Mouse (Mus musculus) kidney, postnatal 14 days (tissue): ENCODE results near the gene Pitpnm1.
A peak's percentile ranks its signal among the peaks of the same experiment; 100 is the strongest.
"Not testable (repeated sequence)": the region's sequence is repeated elsewhere in the genome, so short reads cannot be mapped to it uniquely, and the experiment has no call there.

Experiments
- DNase-seq: peaks from one replicate; pipeline ENCODE4 v3.0.0; 2022; ENCODE audit warnings: mixed read lengths

Pitpnm1 gene

DNA sequence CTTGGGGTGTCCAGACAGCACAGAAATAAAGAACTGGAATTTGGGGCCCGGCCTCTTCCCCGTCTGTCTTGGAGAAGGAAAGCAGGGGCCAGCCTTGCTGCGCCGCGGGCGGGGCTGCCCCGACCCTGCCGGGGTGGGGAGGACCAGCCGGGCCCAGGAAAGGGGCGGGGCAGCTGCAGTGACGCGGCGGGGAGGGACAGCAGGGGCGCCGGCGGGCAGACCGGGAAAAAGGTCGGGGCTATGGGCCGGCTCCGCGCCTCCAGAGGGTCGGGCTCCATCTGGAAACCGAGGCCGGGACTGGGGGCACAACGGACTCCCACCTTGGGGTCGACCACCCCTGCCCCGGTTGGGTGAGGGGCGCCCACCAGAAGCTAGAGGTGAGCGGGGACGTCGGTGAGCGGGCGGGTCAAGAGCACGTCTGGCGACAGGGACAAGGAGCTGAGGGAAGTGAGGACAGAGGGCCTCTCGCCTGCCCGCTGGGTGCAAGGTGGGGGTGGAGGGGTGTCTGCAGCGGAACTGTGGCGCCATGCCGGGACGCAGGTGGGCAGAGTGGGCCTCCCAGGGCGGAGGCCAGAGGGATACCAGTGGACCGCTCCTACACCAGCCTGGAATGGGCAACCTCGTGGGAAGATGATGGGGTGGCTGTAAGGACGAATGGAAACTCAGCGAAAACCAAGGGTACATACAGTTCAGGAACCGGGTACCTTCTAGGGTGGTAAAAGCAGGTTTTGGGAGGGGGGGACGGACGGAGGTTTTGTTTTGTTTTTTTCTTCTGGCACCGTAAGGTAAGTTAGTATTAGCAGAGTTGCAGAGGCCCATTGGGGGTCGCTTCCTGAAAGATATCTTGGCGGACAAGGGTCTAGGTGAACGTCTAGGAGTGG is at the start of gene Pitpnm1:
Gene Pitpnm1, plus strand, starts transcription at position 162 of the 881 bp plus-strand sequence.
- DNase-seq, result peak; percentile 85

DNA sequence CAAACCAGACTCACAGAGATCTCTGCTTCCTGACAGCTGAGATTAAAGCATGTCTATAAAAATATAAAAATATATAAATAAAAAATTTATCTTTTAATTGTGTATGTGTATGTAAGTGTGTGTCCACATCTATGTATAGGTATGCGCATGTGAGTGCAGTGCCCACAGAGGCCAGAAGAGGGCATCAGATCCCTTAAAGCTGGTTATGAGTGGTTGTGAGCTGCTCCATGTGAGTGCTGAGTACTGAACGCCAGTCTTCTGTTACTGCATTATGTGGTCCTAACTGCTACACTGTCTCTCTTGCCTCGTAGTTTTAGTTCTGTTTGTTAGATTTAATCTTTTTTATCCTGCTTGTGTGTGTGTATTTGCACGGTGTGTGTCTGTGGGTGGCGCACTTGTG is 48.8 kb upstream of the Pitpnm1 start:
- no peak for DNase-seq

DNA sequence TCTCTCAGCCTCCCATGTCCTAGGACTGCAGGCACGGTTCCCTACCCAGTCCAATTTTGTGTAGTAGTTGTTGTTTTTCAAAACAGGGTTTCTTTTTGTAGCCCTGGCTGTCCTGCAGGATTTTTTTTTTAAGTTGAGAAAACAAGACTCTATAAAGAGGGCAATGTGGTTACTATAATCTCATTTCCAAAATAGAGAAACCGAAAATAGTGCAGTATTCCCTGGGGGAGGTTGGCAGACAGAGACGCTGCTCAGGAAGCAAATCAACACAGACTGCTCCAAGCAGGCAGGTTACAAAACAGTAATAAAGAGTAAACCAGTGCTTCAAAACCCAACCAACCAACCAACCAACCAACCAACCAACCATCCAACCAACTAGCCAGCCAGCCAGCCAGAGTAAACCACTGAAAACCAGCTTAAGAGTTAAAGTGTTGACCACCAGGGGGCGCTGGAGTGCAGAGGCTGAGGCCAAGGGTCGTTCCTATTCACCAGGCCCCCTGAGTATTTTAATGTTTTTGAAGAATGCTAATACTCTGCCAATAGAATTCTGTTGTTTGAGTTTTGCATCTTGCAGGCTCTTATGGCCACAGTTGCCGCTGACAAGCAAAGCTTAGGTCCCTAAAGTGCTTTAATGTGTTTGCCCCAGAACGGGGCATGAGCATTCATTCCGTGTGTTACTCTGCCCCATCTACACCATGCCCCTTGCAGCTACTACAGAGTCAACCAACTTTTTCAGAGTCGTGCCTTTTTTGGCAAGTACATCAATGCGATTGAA is 47.9 kb upstream of the Pitpnm1 start:
- DNase-seq, result peak; percentile 77

DNA sequence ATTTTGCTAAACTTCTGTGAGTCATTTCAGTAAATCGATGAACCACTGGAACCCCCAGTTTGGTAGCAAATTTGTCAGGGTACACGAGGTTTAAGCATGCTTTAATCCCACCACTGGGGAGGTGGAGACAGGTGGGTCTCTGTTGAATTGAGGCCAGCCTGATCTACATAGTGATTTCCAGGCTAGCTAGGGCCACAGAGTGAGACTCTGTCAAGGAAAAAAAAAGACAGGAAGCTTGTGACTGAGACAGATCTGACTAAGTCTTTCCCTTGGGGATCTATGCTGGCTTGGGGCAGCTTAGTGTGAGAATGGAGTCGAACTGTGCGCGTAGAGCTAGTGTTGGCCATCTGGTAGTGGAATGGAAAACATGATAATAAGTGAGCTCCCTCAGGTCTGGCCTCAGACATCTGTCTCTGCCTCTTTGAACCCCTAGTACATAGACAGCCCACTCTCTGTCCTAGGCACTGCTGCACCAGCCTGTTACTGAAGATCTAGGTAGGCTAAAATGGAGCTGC is 47.2 kb upstream of the Pitpnm1 start:
- no peak for DNase-seq

DNA sequence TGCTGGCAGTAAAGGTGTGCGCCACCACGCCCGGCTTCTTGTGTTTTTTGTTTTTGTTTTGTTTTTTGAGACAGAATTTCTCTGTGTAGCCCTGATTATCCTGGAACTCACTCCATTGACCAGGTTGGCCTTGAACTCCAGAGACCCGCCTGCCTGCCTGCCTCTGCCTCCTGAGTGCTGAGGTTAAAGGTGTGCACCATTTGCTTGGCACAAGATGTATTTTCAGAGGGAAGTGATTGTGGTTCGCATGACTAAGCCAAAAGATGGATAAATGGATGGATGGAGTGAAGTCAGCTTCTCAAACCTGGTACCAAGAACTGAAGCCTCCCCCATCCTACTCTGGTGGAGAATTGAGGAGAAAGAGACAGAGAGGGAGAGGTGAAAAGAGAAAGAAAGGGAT is 45.2 kb upstream of the Pitpnm1 start:
- DNase-seq, result no peak

DNA sequence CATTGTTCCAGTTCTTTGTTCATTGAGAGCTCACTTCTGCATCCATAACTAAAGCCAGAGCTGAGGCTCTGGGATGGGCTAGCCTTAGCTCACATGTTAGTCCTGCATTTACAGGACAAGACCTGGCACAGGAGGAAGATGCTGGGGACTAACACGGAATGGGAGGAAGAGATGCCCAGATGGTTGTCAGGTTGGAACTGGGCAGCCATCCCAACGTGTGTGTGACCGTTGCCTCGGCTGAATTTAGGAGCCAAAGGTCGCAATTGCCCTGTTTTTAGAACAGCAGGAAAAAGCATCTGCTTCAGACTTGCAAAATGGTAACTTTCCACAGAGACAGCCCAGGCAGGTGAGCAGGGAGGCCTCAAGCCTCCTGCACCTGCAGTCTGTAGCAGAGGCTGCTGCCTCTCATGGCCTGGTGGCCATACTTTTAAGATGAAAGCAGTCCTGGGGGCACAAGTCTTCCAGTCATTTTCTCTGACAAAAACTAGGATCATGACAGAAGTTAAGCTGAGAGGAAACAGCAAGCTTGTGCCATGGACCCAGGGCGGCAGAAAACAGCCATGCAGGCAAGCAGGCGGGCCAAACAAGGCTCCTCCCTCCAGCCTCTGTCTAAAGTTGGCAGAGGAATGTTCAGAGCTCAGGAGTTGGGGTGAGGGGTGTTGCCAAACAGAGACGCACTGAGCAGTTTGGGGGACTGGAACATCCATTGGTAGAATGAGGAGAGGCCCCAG is 44.4 kb upstream of the Pitpnm1 start:
- peak; percentile 67 for DNase-seq

DNA sequence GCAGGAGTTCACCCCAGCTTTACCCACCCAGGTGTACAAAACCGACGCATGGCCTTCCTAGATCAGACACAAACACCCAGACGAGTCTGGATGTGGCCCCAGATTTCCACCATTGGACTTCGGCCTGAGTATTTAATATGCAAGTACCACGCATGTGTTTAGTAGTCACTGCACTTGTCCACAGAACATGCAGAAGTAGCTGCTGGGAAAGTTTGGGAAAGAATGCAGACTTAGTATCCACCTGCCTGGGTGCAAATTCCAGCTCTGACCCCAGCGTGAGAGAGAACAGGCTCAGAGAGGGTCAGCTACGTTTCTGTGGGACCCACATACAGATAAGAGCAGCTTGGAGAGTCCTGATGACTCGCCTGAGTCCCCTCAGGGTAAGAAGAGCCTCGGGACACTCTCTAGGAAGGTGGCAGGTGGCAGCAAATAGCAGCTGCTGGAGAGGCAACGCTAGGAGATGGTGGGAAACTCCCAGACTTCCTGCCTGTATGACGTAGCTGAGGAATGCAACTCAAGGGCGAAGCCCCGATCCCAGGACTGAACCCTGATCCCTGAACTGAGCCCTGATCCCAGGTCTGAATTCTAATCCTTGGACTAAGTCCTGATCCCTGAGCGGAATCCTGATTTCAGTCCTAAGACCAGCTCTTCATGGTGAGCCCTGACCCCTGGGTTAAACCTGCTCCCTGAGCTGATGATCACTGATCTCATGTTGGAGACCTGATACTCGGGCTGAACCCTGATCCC is 43.7 kb upstream of the Pitpnm1 start:
- no peak for DNase-seq

DNA sequence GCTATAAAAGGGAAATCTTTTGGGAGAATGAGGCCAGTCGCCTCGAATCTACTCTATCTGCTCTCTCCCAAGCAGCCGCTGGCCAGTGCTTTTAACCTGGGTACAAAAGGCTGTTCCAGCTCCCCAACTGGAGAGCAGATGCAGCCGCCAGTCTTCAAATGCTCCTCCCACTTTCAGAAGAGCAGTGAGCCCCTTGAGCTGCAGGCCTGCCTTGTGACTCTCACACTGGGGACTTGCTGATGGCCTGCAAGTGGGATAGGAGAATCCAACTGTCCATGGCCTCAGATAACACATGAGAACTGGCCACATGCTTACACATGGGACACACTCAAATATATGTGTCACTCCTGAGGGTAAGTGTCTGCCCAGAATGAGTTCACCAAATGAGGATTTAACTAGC is 43.1 kb upstream of the Pitpnm1 start:
- no peak for DNase-seq

DNA sequence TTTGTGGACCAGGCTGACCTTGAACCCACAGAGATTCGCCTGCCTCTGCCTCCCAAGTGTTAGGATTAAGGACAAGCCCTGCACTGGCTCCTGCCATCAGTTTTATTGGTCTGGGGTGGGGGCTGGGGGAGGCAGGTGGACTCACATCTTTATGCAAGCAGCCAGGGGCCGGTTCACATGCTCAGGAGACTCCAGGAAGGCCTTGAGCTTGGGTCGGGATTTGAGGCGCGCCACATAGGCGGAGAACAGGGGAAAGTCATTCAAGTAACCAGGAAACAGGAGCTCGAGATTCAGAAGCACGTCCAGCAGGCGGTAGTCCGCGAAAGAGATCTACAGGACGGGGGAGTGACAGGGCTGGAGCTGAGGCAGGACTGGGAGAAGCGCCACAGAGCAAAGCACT is 42.4 kb upstream of the Pitpnm1 start:
- DNase-seq, result no peak

DNA sequence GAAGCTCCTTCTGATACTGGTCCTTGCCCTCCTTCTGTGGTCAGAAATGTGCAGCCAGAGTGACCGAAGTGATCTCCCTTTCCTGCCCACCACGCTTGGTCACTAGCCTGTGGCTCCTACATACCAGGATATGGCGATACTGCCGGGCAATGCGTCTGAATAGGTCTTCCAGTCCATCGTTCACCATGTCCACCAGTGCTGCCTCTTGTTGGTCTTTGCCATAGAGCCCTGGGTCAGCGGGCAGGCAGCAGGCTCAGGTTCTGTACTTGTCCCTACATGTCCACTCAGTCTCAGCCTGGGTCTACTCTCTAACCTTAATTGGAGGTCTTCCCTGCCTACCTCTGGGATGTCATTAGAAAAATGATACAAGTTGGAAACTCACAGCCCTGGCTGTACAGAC is 41.8 kb upstream of the Pitpnm1 start:
- DNase-seq, result no peak

DNA sequence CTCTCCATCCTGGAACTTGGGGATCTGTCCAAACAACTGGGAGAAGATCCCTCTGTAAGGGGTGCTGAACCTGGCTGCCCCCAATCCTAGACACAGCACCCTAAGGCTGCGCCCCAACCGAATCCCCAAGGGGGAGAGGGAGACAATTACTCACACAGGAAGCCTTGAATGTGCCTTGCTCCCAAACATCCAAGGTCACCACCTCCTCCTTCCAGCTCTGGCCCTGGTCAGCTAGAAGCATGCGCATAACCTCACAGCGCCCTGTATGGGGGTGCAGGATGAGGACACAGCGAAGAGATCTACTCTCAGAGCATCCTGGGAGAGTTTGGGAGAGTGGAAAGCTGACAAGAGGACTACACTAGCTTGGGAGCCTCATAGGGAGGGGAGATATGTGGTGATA is 41.2 kb upstream of the Pitpnm1 start:
- no peak for DNase-seq

DNA sequence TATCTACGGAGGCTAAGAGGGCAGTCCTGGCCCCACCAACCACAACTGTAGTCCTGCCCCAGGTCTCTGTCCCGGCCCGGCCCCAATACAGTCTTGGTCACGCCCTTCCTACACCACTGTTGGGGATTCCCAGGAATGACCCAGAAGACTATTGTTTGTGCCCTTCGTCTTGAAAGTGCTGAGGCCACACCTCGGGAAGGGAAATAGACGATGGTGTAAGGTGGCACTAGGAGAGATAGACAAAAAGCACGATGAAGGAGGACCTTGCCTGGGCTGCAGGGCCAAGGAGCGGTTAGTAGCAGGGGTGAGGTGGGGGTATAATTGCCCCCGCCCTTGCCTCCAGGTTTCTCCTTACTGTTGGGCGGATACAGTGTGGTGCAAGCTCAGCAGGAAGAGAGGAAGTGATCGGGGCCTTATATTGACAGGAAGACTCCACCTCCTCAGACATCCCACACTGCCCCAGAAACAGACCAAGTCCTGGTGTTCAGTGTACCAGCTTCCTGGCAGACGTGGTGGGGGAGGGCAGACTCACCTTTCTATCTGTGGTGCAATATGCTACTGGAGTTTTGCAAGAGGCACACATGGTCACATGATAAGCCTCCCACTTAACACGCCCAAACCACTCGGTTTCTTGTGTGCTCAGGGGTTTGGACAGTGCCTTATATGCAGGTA is 40.6 kb upstream of the Pitpnm1 start, which contains the start of gene Gstp3:
Gene Gstp3, minus strand, starts transcription at position 501 of the 672 bp plus-strand sequence.
- DNase-seq, result no peak

DNA sequence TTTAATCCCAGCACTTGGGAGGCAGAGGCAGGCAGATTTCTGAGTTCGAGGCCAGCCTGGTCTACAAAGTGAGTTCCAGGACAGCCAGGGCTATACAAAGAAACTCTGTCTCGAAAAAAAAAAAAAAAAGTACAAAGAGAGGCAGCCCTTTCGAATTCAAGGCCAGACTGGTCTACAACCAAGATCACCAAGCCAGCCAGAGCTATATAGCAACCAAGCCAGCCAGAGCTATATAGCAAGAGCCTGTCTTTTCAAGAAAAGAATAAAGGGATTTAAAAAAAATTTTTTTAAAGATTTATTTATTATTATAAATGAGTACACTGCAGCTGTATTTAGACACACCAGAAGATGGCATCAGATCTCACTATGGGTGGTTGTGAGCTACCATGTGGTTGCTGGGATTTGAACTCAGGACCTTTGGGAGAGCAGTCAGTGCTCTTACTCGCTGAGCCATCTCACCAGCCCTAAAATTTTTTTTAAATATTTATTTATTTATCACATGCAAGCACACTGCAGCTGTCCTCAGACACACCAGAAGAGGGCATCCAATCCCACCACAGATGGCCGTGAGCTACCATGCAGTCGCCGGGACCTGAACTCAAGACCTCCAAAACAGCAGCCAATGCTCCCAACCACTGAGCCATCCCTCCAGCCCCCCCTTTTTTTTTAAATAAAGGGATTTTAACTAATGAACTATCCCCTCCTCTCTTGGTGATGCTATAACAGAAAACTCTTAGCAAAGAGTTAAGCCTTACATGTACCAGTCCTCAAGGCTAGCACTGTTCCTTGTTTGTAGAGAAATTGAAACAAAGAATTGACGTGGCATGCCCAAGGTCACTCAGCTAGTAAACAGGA is 39.5 kb upstream of the Pitpnm1 start:
- DNase-seq, result not testable (repeated sequence)

DNA sequence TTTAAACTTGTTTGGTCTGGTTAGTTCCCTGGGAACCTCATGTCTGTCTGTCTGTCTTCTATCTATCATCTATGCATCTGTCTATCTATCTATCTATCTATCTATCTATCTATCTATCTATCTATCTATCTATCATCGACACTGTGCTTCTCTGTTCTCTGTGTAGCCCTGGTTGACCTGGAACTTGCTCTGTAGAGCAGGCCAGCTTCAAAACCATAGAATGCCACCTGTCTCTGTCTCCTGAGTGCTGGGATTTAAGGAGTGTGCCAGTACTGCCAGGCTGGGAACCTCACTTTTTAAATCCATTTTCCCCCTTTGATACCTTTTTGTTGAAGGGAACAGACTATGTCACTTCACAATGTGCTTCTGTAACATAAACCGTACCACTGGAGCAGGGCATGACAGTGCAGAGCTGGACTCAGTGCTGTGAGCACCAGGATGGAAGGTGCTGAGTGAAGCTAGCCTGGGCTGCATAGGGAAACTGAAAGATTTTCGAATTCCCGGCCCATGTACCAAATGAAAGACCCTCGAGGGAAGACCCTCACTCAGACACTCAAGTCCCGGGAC is 38.8 kb upstream of the Pitpnm1 start:
- no peak for DNase-seq

DNA sequence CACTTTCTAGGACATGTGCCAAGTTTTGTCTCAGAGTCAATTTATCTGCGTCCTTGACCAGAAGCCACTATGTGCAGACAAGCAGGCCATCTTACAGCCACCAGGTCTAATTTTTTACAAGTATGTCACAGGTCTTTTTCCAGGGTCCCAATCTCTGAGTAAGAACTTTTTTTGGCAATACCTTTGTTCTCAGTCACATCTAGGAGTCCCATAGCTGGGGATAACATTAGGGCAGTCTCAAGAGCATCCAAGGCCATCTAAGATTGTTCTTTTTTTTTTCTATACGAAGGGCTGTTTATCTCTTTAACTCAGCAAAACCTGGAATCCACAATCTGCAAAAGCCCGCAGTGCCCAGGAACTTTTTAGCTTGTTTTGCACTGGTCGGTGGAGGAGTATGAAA is 36.4 kb upstream of the Pitpnm1 start:
- DNase-seq, result not testable (repeated sequence)

DNA sequence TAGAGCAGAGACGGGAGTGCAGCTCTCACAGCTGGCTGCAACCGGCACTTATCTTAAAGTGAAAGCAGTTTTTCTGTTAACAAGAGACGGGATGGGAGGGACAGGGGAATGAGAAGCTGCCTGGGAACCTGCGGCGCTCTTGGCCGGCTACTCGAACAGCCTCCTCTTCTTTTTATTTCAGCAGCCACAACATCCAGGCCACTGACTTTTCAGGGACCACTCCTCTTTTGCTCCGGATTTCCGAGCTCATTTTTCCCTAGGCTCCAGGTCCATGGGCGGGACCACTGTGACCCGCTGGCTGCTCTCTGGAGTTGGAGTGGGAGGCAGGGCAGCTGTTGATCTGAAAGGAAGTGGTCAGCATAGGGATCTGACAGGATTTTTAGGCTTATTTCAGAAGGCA is 35.3 kb upstream of the Pitpnm1 start:
- DNase-seq, result not testable (repeated sequence)

DNA sequence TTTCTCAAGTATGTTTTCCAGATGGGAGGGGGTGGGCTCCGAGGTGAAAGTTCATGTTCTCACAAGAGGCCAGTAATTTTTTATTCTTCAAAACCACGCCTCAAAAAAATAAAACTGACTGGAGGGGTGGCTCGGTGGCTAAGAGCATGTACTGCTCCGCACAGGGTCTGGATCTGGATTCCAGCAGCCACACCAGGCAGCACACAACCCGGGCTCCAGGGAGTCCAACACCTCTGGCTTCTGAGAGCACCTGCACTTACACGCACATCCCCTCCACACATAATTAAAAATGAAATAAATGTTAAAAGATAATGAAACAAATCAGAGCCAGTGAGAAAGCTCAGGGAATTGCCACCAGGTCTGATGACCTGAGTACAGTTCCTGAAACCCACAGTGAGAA is 33.5 kb upstream of the Pitpnm1 start:
- DNase-seq, result no peak

DNA sequence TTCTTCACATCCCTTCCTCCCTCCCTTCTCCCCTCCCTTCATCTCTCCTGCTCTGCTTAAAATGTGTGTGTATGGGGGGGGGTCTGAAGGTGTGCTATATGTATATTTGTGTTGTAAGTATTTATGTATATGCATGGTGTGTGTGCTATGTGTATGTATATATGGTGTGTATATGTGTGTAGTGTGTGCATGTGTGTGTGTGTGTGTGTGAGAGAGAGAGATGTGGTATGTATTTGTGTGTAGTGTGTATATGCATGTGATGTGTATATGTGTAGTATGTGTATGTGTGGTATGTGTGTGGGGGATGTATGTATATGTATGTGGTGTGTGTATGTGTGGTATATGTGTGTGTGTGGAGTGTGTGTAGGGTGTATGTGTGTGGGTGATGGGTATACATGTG is 32.9 kb upstream of the Pitpnm1 start:
- no peak for DNase-seq

DNA sequence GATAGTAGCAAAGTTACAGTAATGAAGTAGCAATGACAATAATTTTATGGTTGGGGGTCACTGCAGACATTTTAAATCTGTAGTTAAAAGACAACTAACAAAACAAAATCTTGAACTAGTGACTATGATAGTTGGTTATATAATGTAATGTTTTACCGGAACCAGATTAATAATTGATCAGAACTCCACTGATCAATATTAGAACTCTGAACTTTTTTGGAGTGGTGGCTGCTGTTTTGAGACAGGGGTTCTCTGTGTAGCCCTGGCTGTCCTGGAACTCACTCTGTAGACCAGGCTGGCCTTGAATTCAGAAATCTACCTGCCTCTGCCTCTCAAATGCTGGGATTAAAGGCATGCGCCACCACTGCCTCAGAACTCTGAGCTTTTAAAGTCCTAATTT is 31.6 kb upstream of the Pitpnm1 start:
- DNase-seq, result not testable (repeated sequence)

DNA sequence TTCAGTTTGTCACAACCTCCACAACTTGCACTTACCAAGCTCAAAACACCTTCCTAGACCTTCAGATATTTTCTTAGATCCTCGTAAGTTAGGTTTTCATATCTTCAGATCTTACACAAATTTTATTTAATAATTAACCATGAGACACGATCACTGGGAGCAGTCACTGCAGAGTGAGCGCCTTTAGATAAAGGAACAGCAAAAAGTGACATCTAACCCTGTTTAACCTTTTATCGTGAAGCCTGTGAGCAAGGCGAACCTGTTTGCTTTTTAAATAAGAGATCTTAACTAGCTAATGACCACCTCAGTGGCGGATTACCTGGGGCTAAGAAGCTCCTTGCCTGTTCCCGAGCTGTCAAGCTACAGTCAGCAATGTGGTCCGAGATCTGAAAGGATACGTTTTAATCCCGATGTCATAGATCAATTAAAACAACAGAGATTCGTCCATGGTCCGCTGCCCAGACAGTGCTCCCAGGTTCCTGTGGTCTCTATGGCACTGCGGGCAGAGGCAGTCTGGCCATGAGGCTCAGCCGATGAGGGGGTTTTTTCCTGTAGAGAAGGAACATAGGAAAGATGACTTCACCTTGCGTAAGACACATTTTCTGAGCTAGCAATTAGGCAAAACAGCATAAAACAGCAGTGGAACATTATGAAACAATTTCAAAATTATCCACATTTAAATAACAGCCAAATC is 30.9 kb upstream of the Pitpnm1 start:
- DNase-seq, result no peak
